Mouse (Mus musculus) cerebellum, adult (tissue): ENCODE results near the gene Uvrag.

ENCODE experiments used
- ATAC-seq: cut with Nextera tagmentation; 2 replicates; pipeline ENCODE4 v1.9.2; 2017; ENCODE audit warnings: mild to moderate bottlenecking, moderate library complexity, mixed read lengths; ENCODE audit not compliant: insufficient number of reproducible peaks, low FRiP score, low TSS enrichment

Gene Uvrag

DNA sequence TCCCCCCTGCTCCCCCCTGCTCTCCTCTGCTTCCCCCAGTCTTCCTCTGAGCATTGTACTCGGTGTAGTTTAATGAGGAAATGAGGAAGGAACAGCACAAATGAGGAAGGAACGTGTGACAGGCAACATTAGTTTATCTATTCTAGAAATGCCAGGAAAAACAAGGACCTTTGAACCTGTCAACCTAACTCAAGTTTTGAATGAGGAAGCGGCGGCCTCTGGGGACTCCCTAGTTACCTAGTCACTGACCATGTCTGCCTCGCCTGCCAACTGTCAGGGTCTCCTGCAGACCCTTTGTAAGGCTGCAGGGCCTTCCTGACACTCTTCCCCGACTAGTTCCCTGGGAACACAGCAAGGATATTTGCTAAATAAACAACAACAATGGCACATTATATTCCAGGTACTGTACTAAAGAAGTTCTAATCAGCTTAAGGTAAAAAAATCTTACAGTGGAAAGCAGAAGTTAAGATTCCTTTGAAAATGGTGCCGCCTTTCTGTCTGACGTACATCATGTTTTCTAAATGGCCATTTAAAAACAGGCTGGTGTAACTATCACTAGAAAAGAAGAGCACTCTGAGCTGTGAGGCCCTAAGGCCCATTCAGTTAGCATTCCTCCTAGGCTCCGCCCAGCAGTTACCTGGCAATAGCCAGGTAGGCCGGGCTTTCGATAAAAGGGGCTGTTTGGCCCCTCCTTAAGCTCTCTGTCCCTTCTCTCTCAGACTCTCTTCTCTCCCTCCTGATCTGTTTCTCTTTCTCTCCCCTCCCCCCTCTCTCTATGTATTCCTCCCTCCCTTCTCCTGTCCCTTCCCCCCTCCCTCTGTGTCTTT, 39.0 kb downstream of the Uvrag start:
- no peak for ATAC-seq

DNA sequence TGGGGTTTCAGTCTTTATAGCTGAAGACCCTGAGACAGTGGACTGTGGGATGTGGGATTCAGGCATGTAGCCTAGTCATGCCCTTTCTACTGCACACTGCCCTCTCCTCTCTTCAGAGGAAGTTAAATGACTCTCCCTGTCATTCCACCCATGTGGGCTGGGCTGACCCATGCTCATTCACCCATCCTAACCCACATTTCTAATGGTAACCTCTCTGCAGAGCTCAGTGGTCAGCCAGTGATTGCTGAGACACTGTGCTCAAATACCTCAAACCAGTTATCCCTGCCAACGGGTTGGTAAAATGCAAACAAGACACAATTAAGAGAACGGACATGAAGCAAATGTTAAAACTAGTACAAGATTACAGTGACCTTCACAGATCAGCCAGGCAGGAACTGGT, 39.9 kb downstream of the Uvrag start:
- no peak for ATAC-seq

DNA sequence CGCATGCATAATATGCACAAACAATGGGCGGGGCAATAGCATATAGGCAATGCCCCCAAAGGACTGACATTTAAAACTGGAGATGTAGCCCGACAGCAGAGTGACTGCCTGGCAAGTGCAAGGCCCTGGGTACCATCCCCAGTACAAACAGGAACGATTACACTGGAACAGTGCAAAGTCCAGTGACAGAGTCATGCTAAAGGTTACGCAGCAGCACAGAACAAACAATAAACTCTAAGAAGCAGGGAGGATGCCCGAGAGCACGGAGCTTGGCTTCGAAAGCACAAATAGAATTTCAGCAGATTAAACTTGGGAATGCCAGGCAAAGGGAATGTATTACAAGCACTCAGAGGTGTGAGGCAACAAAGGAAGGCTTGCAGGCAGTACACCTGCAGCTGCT, 40.4 kb downstream of the Uvrag start:
- no peak for ATAC-seq

DNA sequence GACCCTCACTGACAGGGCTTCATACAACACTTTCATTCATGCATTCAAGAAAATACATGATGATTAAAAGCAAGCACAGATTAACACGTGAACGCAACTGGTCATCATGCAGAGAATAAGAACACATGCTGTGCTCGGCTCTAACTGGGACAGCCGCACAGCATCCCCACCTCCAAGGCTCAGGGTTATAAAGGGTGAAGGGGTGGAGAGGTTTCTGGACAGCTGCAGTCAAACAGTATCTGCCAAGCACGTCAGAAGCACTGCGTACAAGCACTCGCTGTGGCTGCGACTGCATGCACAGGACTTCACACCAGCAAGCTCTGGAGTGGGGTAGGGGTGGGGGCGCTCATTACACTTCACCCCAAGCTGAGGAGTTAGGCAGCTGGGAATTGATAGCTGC, 40.9 kb downstream of the Uvrag start:
- no peak for ATAC-seq

DNA sequence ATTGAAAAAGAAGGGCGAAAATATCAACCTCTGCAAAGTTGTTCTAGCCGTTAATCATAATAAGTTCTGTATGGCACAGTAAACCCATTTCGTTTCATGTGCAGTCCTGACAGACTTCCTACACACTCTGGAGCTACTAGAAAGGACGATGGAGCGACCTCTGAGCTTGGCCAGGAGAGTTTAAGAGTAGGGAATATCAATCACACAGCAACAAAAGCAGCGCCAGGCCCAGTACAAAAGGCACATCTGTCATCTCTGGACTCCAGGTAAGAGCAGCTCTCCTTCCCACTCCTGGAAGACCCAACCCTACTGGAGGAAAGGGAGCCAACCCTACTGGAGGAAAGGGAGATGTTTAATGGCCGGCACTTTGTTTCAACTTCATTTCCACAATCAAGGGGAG, 43.2 kb downstream of the Uvrag start:
- no peak for ATAC-seq

DNA sequence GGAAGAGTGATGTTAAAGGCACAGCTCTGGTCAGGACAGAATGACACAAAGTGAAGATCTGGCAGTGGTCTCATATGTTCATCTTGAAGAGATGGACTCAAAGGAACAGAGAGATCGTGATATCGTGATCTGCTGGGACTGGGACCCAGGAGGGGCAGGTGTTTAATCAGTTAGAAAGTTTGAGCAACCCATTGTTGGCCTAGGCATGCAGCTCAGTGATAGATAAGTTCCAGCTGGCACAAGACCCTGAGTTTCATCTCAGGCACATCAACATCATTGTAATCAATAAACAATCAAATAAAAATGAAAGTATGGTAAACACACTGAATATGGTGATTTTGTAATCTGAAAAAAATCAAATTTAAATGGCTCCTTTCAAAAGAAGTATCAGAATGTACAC, 43.8 kb downstream of the Uvrag start:
- no peak for ATAC-seq

DNA sequence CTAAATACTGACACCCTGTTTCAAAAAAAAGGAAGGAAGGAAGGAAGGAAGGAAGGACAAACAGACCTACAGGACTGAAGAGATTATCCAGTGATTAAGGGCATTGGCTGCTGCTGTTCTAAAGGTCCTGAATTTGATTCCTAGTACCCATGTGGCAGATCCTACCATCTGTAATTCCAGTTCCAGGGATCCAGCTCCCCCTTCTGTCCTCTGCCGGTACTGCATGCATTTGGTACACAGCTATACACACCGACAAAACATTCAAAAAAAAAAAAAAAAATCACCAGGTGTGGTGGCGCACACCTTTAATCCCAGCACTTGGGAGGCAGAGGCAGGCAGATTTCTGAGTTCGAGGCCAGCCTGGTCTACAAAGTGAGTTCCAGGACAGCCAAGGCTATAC, 45.8 kb downstream of the Uvrag start:
- no peak for ATAC-seq

DNA sequence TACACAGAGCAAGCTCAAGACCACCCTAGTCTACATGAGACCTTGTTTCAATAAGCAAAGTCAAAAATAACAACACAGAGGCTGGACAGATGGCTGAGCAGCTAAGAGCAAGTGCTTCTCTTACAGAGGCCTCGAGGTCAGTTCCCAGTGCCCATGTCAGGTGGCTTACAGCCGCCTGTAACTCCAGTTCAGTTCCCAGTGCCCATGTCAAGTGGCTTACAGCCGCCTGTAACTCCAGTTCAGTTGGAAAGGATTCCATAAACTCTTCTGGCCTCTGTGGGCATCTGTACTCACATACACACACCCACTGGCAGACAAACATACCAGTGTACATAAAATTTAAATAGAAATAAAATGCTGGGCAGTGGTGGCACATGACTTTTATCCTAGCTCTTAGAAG, 46.6 kb downstream of the Uvrag start:
- no peak for ATAC-seq

DNA sequence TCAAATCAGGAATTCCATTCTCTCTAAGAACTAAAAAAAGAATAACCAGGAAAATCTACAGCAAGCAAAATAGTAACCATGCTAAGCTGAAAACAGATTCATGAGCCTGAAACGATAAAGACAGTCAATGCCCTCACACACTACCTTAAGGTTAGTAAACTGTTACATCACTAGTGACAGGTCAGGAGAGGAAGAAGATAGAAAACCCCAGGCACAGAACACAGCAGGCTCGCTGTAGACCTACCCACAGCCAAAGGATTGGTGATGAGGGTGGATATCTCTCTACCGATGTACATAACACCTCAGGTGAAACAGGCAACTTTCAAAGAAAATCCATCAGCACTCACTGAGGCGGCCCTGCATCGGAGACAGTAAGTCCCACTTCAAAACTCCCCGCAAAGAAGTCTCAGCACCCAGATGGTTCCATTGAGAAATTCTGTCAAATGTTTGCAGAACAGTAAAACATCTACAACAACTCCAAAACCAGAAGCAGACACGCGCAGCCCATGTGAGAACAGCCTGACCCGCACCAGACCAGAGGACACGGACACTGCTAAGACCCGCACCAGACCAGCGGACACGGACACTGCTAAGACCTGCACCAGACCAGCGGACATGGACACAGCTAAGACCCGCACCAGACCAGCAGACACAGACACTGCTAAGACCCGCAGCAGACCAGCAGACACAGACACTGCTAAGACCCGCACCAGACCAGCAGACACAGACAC, 48.9 kb downstream of the Uvrag start:
- no peak for ATAC-seq

DNA sequence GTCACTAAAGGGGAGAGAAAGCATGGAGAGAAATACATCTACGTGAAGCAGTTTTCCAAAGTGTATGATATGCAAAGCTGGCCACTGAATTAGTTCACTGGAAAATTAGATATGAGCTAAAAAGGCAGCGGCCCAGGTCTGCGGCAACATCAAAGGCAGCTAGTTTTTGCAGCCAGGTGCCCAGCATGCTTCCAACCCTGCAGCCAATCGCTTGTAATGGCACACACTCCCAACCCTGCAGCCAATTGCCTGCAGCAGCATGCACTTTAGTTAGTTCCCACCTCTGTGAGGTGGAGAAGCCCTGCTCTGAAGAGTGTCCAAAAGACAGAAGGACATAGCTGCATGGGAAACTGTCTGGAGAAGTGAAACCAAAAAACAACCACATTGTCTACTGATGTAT, 51.2 kb downstream of the Uvrag start:
- ATAC-seq, result no peak

DNA sequence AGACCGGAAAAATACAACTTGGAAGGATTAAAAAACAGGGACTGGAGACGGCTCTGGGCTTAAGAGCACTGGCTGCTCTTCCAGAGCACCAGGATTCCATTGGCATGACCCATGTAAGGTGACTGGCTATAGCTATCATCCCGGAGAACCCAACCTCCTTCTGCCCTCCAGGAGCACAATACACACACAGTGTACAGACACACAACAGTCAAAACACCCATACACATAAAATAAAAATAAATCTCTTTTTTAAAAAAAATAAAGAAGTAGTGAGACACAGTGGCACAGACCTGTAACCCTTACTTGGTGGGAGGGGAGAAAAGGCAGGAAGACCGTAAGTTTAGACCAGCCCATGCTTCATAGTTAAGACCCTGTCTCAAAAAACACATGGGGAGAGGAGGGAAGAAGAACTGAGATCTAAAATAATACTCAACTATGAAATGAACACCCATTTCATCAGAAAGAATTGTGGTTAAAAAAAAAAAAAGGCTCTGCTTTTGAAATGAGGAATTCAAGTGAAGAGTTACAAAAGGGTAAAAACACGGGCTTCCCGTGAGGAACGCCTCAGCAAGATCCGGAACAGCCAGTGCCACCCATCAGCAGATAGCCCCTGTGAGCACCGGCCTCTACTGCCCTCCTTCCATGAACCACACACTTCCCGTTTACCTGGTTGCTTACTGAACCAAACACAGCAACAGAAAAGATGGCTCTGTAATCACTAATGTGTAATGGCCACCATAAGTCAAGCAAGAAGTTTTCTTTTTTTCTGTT, 52.2 kb downstream of the Uvrag start:
- no peak for ATAC-seq

DNA sequence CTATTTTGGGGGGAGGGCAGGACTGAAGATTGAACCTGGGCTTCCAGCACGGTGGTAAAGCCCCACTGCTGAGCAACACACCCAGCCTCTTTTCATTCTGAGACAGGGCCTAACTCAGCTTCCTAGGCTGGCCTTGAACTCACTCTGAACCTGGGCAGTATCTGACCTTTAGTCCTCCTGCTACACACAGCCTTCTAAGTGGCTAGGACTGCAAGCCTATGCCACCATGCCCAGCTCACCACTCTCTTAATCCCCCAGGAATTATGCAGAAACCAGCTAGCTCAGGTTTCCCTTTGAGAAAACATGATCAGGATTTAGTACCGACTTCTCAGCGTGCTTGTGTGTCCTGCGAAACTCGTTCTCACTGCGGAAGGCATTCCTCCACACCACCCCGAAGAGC, 53.4 kb downstream of the Uvrag start:
- no peak for ATAC-seq

DNA sequence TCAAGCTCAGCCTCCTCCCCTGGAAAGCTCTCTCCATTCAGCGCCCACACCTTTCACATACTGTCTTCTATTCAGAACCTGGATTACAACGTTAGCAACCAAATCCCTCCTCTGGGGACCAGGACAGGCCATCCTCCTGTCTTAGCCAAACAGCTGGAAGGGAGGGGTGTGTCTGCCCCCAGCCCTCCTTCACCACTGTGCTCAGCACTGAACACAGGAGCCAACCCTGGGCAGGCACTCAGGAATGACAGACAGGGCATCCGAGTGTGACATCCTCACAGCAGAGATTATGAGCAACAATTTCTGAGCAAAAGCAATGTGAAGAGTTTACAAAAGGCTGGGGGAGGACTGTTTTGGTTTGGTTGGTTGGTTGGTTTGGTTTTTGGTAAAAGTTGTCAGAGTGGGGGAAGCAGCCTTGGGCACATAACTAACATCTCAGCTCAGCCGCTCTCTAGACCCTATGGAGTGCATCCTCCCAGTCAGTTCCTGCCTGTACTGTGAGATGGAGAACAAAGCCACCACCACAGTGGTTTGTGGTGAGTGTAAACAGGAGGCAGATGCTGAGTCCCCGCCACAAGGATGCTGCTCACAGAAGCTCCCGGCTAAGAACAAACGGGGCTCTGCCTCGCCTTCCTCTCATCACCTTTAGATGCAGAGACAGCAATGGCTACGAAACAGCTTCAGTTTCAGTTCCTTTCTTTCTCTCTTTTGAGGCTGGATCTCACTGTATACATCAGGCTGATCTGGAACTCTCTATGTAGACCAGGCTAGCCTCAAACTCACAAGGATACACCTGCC, 54.1 kb downstream of the Uvrag start:
- ATAC-seq, result no peak

DNA sequence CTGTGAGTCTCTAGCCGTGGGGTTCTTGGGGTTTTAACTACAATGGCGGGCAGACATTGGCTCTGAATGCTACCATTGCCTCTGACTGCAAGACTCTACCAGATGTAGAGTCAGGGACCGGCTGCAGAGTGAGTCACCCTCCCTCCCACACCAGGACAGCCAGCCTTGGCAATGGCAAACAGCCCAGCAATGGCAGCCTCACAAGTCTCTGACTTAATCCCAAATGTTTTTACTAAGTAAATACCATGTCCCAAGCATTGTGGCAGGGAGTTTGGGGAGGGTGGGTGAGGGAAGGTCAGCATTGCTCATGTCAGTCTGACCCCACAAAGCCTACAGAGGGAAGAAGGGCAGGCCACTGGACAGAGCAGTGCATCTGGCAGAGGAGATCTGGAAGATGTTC, 55.7 kb downstream of the Uvrag start:
- ATAC-seq, result no peak

DNA sequence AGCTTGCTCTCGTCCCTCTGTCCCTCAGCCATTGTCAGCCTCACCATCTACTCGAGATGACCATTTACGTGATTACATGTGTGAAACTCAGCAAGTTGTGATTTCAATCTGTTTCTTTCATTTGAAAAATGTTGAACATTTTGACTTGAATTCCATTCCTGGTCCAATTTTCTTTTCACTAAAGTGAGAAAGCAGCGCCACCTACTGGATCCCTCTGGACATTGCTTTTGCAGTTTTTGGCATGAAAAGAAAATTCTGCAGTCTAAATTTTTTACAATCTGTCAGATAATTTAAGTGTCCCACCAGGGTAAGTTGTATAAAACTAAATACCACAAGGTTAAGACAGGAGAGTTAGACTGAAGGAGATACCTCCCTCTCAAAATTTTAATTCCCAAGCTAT, 61.4 kb downstream of the Uvrag start:
- no peak for ATAC-seq

DNA sequence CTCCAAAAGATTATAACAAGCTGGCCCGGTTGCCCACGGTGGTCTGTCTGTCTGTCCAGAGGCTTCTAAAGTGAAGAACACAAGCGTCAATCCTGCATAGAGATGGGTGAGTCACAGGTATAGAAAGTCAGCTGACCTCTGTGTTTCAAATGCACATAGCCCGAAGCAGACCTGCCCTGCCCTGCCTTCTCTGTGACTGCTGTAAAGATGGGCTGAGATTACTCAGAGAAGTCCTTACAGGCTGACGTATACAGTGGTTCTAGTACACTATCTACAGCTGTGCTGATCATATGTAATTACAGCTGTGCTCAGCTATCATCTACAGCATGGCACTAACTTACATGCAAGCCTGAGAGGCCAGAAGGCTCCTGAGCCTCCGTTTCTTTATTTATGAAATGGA, 62.1 kb downstream of the Uvrag start:
- ATAC-seq, result no peak

DNA sequence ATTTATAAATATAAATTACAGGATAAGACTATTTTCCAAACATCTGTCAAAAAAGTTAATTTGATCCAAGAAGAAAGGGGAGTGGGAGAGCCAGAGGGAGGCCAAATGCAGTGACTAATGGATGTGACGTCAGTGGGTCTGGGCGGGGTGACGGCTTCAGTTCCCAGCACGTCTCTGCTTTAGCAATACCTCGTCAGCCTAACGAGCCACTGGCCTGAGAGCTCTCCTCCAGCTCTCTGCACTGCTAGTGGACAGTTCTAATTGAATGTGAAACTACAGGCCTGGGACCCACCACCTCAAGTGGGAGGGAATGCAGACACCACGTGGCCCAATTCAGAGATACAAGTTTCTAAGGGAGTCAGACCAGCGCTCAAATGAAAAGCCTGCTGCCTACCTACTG, 63.7 kb downstream of the Uvrag start:
- ATAC-seq, result no peak

DNA sequence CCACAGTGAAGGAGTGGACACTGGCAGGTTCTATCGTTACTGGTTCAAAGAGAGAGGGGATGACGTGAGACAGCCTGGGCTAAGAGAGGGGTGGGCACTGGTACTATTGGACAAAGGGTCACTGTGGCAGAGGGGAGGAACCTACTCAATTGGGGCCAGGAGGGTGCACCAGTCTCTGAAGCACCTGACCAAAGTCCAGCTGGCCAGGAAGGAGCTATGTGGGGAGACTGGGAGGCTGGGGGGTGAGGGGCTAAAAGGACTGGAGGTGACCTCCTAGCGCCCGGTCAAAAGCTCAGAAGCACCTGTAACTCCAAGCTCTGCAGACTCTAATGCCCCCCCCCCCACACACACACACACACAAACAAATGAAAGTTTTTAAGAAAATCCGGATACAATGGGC, 65.8 kb downstream of the Uvrag start:
- no peak for ATAC-seq

DNA sequence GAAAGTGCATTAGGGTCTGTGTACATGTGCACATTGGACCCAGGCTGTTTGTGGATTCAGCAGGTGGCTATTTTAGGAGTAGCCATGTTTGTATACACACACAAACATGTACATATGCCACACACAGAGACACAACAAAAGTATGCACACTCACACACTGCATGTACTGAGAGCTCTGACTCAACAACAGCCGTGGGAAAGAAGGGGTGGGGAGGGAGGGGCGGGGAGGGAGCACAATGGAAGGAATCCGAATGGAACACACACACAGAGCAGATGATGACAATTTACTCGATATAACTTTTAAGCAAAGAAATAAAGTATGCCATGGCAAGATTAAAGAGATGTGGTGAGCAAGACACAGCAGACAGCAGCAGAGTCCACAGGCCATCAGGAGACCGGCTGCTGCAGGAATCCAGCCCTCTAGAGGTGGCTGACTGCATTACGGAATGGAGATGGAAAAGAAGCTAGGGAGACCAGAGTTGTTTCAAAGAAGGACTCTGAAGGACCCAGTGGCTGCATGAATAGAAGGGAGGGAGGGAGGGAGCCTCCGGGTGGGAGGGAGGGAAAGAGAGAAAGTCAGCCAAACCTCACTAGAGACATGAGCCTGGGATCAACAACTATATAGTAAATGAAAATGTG, 67.1 kb downstream of the Uvrag start:
- ATAC-seq, result 0 out of 2 replicates have a peak, but pooled peaks have one; percentile 40

DNA sequence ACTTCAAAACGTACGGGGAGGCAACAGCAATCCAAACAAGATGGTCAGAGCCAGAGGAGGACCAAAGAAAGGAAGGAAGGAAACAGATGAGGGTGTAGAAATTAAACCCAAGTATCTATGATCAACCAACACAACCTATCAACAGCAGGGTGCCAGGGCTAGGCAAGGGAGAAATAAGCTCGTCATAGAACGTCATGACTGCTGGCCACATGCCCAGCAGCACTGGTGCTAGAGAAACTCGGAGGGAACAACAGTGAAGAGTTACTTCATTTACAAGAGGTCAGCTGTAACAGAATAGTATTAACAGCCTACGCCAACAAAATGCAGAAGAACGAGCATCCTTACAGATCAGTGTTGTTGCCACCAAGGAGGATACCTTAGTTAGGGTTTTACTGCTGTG, 73.2 kb downstream of the Uvrag start:
- no peak for ATAC-seq
